Mouse (Mus musculus) heart, postnatal 14 days (tissue): ENCODE measurements around the gene Gm11634. TPM values are rescaled to one million over a fixed set of nuclear protein-coding genes. Genes with fewer than 3 reads are reported as not detected.
A peak's percentile ranks its signal among the peaks of the same experiment; 100 is the strongest.

Experiments
- DNase-seq, 2 experiments: peaks; one replicate each; pipeline ENCODE4 v3.0.0; 2021 to 2022
- intact Hi-C: fragments of 180-260 bp; cut with DNase I; formaldehyde crosslinking; loops from one replicate; pipeline ENCODE4 v1.15.1; 2025
- total RNA-seq, 2 experiments: library from RNA; stranded (reverse); gene quantifications; 2 replicates each; pipeline ENCODE4 v1.2.3; 2021

Gm11634 gene
- total RNA-seq, 2 experiments from 2014 or later, result not detected

DNA sequence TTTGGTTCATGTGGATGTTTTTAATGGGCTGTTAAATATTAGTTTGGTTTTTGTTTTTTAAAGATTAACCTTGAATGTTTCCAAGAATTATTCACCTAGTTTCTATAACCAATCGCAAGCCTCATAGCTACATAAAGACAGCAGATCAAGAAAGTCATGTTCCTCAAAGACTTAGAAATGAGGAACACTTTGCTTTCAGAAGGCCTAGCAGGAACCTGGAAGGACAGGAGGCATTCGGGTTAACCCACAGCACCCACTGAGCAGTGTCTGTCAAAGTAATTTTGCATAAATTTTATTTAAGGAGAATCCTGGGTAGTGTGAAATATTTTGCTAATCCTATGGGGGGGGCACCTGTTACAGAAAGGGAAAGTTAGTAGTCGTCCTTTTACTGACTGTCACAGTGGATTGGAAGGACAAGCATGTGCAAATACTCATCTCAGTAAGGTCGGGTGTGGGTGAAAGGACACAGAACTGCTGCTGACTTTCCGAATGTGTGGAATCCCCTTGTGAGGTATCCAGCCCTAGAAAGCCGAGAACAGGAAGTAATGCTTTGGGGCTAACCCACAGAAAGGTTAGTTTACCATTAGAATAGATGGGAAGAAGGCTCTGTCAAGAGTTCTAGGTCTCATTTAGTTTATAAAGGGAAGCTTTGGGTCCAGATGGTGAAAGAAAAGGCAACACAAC, 17.8 kb downstream of the Gm11634 start:
- DNase-seq, result no peak
- intact Hi-C loops, result no loop called here

DNA sequence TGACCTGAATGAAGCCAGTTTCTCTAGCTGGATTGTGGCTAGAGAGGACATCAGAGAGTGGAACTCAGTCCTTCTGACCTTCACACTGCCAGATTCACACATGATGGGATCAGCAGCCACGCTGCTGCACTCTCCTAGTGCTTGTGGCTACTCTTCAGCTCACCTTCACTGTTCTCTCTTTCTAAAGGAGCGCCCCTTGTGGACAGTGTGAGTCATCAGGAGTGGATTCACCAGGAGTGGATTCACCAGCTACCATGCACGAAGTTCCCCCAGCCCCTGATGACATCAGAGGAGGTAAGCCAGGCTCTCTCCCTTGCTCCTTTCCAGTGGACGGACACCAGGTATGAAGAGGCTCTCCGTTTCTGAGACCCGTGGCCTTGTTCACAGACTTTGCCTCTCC, 22.9 kb downstream of the Gm11634 start:
- intact Hi-C loops, result no loop called here
- DNase-seq, result no peak

DNA sequence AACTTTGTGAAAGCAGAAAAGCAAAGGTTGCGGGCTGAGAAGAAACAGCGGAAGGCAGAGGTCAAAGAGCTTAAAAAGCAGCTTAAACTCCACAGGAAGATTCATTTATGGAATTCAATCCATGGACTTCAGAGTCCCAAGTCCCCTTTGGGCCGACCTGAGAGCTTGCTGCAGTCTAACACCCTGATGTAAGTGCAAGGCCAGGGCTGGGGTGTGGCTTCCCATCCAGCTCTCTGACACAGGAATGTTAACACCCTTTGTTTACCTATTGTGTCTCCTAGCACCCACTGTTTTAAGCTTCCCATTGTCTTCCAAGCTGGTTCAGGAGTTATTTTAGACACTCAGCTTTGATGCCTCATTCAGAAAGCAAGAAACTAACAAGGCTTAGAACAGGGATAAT, 30.6 kb downstream of the Gm11634 start:
- intact Hi-C loops, result no loop called here
- DNase-seq, result no peak

DNA sequence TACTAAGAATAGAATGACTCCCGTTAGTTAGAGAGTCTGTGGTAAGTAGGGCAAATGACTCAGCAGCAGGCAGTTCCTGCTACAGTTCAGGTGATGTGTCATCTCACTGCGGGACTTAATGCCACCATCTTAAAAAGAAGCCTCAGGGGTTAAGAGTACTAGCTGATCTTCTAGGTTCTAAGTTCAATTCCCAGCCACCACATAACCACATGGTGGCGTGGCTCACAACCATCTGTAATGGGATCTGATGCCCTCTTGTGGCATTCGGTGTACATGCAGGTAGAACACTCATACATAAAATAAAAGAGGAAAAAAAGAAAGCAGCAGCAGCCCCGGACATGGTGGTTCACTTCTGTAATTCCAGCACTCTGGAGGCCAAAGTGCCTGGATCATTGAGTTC, 36.7 kb downstream of the Gm11634 start:
- DNase-seq, result peak; percentile 30 to 54
- intact Hi-C loops, result no loop called here

DNA sequence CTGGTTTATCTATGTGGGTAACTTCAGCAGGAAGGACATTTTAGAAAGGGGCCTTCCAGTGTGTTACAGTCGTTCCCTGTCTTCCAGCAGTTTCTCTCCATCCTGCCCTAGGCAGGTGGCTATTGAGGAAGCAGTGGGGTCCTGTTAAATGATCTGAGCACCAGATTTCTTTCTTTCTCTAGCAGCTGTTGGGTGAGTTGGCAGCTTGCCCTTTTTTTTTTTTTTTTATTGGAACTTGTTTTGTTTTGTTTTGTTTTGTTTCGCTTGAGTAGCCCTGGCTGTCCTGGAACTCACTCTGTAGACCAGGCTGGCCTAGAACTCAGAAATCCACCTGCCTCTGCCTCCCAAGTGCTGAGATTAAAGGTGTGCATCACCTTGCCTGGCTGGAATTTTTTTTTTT, 42.1 kb downstream of the Gm11634 start:
- DNase-seq, result no peak
- intact Hi-C loops, result no loop called here

DNA sequence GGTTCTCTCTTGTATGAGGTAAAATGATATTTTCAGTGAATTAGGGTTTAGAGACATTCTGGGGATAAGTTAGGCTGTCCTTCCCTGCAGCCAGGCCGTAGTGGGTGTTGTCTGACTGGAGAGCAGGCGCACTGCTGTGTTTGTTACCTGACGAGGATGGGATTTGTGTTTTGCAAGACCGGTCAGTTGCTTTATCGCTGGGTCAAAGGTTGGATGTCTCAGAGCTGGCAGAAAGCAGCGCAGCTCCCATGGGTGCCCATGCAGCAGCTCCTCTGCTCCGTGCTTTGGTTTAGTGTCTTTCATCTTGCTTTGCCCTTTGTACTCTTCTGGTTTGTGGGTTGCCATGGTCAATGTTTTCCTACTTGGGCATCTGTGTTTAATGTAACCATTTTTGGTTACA, 42.5 kb downstream of the Gm11634 start:
- intact Hi-C loops, result no loop called here
- DNase-seq, result no peak

DNA sequence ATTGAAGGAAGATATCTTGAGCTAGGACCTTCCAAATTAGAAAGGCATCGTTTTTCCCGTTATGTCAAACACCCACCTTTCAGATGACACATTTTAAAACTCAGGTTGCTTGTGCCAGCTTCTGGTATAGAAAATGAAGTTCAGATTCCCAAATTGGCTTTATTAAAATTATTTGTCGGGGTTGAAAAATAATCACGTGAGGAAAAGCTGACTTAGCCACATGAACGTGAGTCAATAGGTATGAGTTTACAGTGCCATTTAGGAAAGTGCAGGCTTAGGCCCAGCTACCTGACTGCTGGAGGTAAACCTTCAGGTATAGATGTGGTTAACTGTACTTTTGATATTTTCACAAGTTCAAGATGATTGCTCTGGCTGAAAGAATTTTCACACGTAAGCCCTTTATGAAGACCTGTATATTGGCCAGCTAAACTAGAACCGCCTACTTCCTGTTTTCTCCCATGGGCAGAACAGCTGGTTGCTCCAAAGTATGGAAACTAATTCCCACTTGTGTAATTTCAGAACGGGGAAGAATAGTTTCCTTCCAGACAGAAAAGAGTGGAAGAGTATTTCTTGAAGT, 45.6 kb downstream of the Gm11634 start:
- no peak for DNase-seq
- intact Hi-C loops, result loop anchor here (5.0 kb wide), 1 partner anchor 86 kb away; the partner anchor contains the start of gene Vat1

DNA sequence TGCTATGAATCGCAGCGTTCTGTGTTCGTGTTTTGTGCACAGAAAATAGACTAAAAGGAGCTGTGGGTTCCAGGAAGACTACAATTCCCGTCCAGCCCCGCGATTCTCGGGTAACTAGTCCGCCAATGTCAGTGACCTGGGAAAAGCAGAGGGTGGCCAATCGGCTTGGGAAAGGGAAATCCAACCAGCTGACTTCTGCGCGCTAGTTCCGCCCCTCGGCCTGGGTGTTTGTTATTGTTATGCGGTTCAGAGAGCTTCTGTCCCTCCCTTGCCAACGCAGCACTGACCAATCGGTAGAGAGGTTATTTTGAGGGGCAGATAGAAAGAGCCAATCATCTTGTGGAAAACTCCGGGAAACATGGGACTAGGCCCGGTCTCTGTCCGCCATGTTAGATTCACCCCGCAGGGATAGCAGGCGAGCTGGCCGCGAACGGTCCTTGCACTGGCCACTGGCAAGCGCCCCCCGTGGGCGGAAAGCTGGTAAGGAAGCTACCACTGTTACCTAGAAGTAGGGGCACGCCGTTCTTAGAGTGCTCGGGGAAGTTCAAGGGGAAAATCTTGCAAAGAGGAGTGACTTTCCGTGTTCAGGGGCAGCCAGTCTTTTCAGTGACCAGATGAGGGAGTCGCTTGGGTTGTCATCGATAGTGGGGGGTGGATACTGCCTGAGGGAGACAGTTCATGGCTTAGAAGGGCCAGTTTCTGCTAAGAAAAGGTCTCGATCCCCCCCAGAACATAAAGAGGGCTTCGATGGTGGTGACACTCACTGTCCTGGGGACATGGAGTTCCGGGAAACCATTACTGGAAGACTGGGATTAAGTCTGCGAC, 46.4 kb downstream of the Gm11634 start:
- peak; percentile 92 to 93 for DNase-seq
- intact Hi-C loops, result loop anchor here (5.0 kb wide), 1 partner anchor 85 kb away; the partner anchor contains the start of gene Vat1

DNA sequence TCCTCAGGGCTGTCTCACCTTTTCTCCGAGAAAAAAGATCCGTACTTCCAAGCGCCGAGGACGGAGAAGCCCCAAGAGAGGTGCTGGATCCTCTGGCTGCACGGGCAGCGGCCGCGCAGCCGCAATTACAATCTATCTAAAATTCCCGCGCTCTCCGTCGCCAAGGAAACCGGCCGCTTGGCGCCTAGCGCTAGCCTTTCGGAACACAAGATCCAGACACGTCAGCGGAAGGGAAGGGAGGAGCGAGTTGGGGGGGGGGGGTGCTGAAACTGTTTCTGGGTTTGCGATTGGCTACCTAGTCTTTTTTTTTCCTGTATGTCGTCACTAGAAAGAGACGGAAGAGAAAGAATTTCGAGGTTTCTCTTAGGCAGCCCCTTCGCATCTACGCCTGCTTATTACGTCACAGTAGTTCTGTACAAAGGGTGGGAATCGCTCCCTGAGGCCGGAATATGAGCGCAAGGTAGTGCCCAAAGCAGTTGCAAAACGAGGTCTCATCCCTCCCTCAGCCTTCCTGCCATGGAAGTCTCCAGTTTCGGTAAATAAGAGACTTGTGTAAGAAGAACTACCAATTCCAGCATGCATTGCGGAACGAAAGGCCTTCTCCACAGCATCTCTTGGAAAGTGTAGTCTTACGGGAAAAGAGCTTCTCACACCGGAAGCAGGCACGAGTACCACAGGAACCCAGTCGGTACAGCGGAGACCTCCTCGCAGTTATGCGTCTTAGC, 47.1 kb downstream of the Gm11634 start, which contains the start of the genes Brca1 and Nbr1:
Brca1 (minus strand) TSS at position 205 of the 725 bp plus-strand sequence.
Nbr1 (plus strand) TSS at position 399 of the 725 bp plus-strand sequence.
- intact Hi-C loops, result loop anchor here (5.0 kb wide), 1 partner anchor 85 kb away; the partner anchor contains the start of gene Vat1
- peak; percentile 89 to 95 for DNase-seq

DNA sequence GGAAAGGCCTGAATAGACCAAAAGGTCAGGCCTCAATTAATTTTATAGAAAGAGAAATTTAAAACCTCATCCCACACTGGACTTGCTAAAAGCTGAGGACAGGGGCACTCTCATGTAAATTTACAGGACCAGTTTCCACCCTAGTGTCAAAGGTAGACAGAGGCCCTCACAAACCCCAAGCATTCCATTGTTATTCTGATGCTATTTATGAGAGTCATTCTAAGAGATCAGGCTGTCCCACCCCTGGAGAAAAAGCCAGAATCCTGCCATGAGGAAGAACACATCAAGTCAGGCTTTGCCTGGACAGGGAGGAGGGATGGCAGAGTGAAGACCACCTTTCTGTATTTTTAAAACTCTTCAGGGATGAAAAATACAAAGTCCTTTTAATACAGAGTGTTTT, 50.5 kb downstream of the Gm11634 start:
- intact Hi-C loops, result no loop called here
- no peak for DNase-seq

DNA sequence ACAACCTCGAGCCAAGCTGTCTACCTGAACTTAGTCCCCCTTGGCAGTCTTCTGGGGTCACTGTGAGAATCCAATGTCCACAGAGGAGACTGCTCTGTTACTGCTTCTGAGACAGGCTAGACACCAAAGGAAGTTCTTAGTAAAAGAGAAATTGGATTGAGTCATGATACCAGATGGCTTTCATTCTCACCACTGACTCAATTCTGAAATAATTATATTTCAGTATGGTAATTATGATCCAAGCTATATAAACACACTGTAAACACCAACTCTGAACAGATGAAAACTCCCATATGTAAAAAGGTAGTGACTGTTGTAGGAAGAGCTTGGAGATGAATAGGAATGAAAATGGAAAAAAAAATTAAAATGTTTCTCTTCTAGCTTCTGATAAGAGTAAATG, 54.9 kb downstream of the Gm11634 start:
- intact Hi-C loops, result no loop called here

More for the DNA sequence above, 54.9 kb downstream of the Gm11634 start:
- DNase-seq, result no peak

Other genes starting within 250 kb of the Gm11634 start
- gene G6pc, start 231.7 kb downstream of the Gm11634 start, total RNA-seq, result not detected
- gene Aarsd1, start 181.6 kb downstream of the Gm11634 start, total RNA-seq, result 10 to 100 TPM; 14.2 to 21.3 TPM
- 10 to 100 TPM in 1 of 2 experiments, 1 to 10 TPM in 1; 3.2 to 11.2 TPM for gene Gm27029, start 174.5 kb downstream of the Gm11634 start, total RNA-seq
- gene Rundc1, start 174.2 kb downstream of the Gm11634 start, total RNA-seq, result 10 to 100 TPM; 10.8 to 11.1 TPM
- gene Ptges3l, start 173.9 kb downstream of the Gm11634 start, total RNA-seq, result 10 to 100 TPM; 60.2 to 61.2 TPM
- 10 to 100 TPM; 49.7 to 52.9 TPM for gene Rpl27, start 157.0 kb downstream of the Gm11634 start, total RNA-seq
- gene Ifi35, start 150.8 kb downstream of the Gm11634 start, total RNA-seq, result 10 to 100 TPM; 12.2 TPM
- gene Rnd2, start 134.3 kb downstream of the Gm11634 start, total RNA-seq, result 1 to 10 TPM; 5.9 to 6.7 TPM
- gene Vat1, start 133.0 kb downstream of the Gm11634 start, total RNA-seq, result 10 to 100 TPM; 31.8 to 33.0 TPM
- 1 to 10 TPM; 1.2 to 1.7 TPM for gene Brca1, start 47.3 kb downstream of the Gm11634 start, total RNA-seq
- 100 to 1,000 TPM in 1 of 2 experiments, 10 to 100 TPM in 1; 98.4 to 103 TPM for gene Nbr1, start 47.1 kb downstream of the Gm11634 start, total RNA-seq
- gene Tmem106a, start 17.0 kb downstream of the Gm11634 start, total RNA-seq, result 1 to 10 TPM; 3.0 to 3.2 TPM
- gene Rdm1, start 27.9 kb upstream of the Gm11634 start, total RNA-seq, result 10 to 100 TPM; 32.1 to 35.6 TPM
- 10 to 100 TPM; 28.6 to 29.6 TPM for gene Arl4d, start 66.3 kb upstream of the Gm11634 start, total RNA-seq
- gene Dhx8, start 133.7 kb upstream of the Gm11634 start, total RNA-seq, result 10 to 100 TPM; 17.8 to 19.9 TPM
- 1 to 10 TPM; 1.0 to 1.3 TPM for gene Etv4, start 186.1 kb upstream of the Gm11634 start, total RNA-seq